Mouse (Mus musculus): Measurements from ENCODE around the gene Ccdc194.

GRCm38 (mm10) chr8:71570291-71570954 is 44.9 kb upstream of the Ccdc194 start:
- TF ChIP-seq GATA1 (IDR thresholded peaks at IDR 0.05; ENCODE audit: borderline replicate concordance, low read length) (no peak), FLI1 (IDR thresholded peaks at IDR 0.05; ENCODE audit: low read length) (no peak)

Measured in megakaryocyte, embryonic 14.5 days (primary cell).